Mouse (Mus musculus): ENCODE measurements around the gene B430306N03Rik. TPM values are rescaled to one million over a fixed set of nuclear protein-coding genes. Genes with fewer than 3 reads are reported as not detected.

Gene B430306N03Rik
- polyA plus RNA-seq, 1 experiment from 2014 or later = 0.49 TPM

- no peak for ATAC-seq (ENCODE audit: low FRiP score, low TSS enrichment)
- Histone ChIP-seq H3K27ac (ENCODE audit: low read depth, low read length) (no peak overlapping the region), H3K36me3 (ENCODE audit: control insufficient read depth, insufficient read depth, low read length) (no peaks in the 10 kb centered on the region), H3K4me3 (ENCODE audit: low read length) (no peak overlapping the region), H3K4me2 (replicated peaks; ENCODE audit: low read depth, low read length) (no peak overlapping the region), H3K9ac (ENCODE audit: low read depth, low read length) (no peak overlapping the region), H3K27me3 (ENCODE audit: control insufficient read depth, insufficient read depth, low read length) (no peaks in the 10 kb centered on the region), H3K9me3 (ENCODE audit: control insufficient read depth, low read length) (no peaks in the 10 kb centered on the region), H3K4me1 (ENCODE audit: control insufficient read depth, insufficient read depth, low read length) (no peaks in the 10 kb centered on the region)
- WGBS = 87% methylated on average over 8 of the region's 8 CpGs
Observed at GRCm38 (mm10) chr17:48362966-48363365, 47.0 kb downstream of the B430306N03Rik start.

GRCm38 (mm10) chr17:48363421-48363965, 47.6 kb downstream of the B430306N03Rik start:
- no peak for ATAC-seq (ENCODE audit: low FRiP score, low TSS enrichment)
- no peak overlapping the region for H3K27ac ChIP-seq (ENCODE audit: low read depth, low read length)
- H3K9me3 ChIP-seq (ENCODE audit: control insufficient read depth, low read length) = no peaks in the 10 kb centered on the region
- no peaks in the 10 kb centered on the region for H3K4me1 ChIP-seq (ENCODE audit: control insufficient read depth, insufficient read depth, low read length)
- H3K27me3 ChIP-seq (ENCODE audit: control insufficient read depth, insufficient read depth, low read length) = no peaks in the 10 kb centered on the region
- no peak overlapping the region for H3K9ac ChIP-seq (ENCODE audit: low read depth, low read length)
- no peak overlapping the region for H3K4me2 ChIP-seq (replicated peaks; ENCODE audit: low read depth, low read length)
- WGBS = 70% methylated on average over 6 of the region's 6 CpGs
- H3K4me3 ChIP-seq (ENCODE audit: low read length) = no peak overlapping the region
- H3K36me3 ChIP-seq (ENCODE audit: control insufficient read depth, insufficient read depth, low read length) = no peaks in the 10 kb centered on the region

GRCm38 (mm10) chr17:48365511-48366155, 49.7 kb downstream of the B430306N03Rik start:
- Histone ChIP-seq H3K4me3 (ENCODE audit: low read length) (no peak overlapping the region), H3K27ac (ENCODE audit: low read depth, low read length) (no peak overlapping the region), H3K27me3 (ENCODE audit: control insufficient read depth, insufficient read depth, low read length) (no peaks in the 10 kb centered on the region), H3K9me3 (ENCODE audit: control insufficient read depth, low read length) (no peaks in the 10 kb centered on the region), H3K36me3 (ENCODE audit: control insufficient read depth, insufficient read depth, low read length) (no peaks in the 10 kb centered on the region), H3K4me2 (replicated peaks; ENCODE audit: low read depth, low read length) (no peak overlapping the region), H3K9ac (ENCODE audit: low read depth, low read length) (no peak overlapping the region), H3K4me1 (ENCODE audit: control insufficient read depth, insufficient read depth, low read length) (no peaks in the 10 kb centered on the region)
- ATAC-seq (ENCODE audit: low FRiP score, low TSS enrichment) = no peak
- WGBS = 82% methylated on average over 9 of the region's 9 CpGs

- no peak overlapping the region for H3K4me2 ChIP-seq (replicated peaks; ENCODE audit: low read depth, low read length)
- no peaks in the 10 kb centered on the region for H3K4me1 ChIP-seq (ENCODE audit: control insufficient read depth, insufficient read depth, low read length)
- H3K9me3 ChIP-seq (ENCODE audit: control insufficient read depth, low read length) = no peaks in the 10 kb centered on the region
- no peak overlapping the region for H3K9ac ChIP-seq (ENCODE audit: low read depth, low read length)
- H3K4me3 ChIP-seq (ENCODE audit: low read length) = no peak overlapping the region
- no peak for ATAC-seq (ENCODE audit: low FRiP score, low TSS enrichment)
- 77% methylated on average over 5 of the region's 5 CpGs for WGBS
- H3K27me3 ChIP-seq (ENCODE audit: control insufficient read depth, insufficient read depth, low read length) = no peaks in the 10 kb centered on the region
- H3K36me3 ChIP-seq (ENCODE audit: control insufficient read depth, insufficient read depth, low read length) = no peaks in the 10 kb centered on the region
- H3K27ac ChIP-seq (ENCODE audit: low read depth, low read length) = no peak overlapping the region
Observed at GRCm38 (mm10) chr17:48366806-48367205, 50.9 kb downstream of the B430306N03Rik start.

GRCm38 (mm10) chr17:48371621-48372020, 55.7 kb downstream of the B430306N03Rik start:
- Histone ChIP-seq H3K9me3 (ENCODE audit: control insufficient read depth, low read length) (no peaks in the 10 kb centered on the region), H3K4me3 (ENCODE audit: low read length) (no peak overlapping the region), H3K27me3 (ENCODE audit: control insufficient read depth, insufficient read depth, low read length) (no peaks in the 10 kb centered on the region), H3K4me1 (ENCODE audit: control insufficient read depth, insufficient read depth, low read length) (no peaks in the 10 kb centered on the region), H3K36me3 (ENCODE audit: control insufficient read depth, insufficient read depth, low read length) (no peaks in the 10 kb centered on the region), H3K27ac (ENCODE audit: low read depth, low read length) (no peak overlapping the region), H3K9ac (ENCODE audit: low read depth, low read length) (no peak overlapping the region), H3K4me2 (replicated peaks; ENCODE audit: low read depth, low read length) (no peak overlapping the region)
- no peak for ATAC-seq (ENCODE audit: low FRiP score, low TSS enrichment)

GRCm38 (mm10) chr17:48372987-48373386, 57.0 kb downstream of the B430306N03Rik start:
- H3K4me3 ChIP-seq (ENCODE audit: low read length) = no peak overlapping the region
- H3K27me3 ChIP-seq (ENCODE audit: control insufficient read depth, insufficient read depth, low read length) = no peaks in the 10 kb centered on the region
- H3K4me2 ChIP-seq (replicated peaks; ENCODE audit: low read depth, low read length) = no peak overlapping the region
- no peaks in the 10 kb centered on the region for H3K36me3 ChIP-seq (ENCODE audit: control insufficient read depth, insufficient read depth, low read length)
- WGBS = 68% methylated on average over 8 of the region's 8 CpGs
- no peak overlapping the region for H3K27ac ChIP-seq (ENCODE audit: low read depth, low read length)
- H3K9me3 ChIP-seq (ENCODE audit: control insufficient read depth, low read length) = no peaks in the 10 kb centered on the region
- H3K4me1 ChIP-seq (ENCODE audit: control insufficient read depth, insufficient read depth, low read length) = no peaks in the 10 kb centered on the region
- no peak overlapping the region for H3K9ac ChIP-seq (ENCODE audit: low read depth, low read length)
- no peak for ATAC-seq (ENCODE audit: low FRiP score, low TSS enrichment)

- Histone ChIP-seq H3K27ac (ENCODE audit: low read depth, low read length) (no peak overlapping the region), H3K27me3 (ENCODE audit: control insufficient read depth, insufficient read depth, low read length) (no peaks in the 10 kb centered on the region), H3K9ac (ENCODE audit: low read depth, low read length) (no peak overlapping the region), H3K9me3 (ENCODE audit: control insufficient read depth, low read length) (no peaks in the 10 kb centered on the region), H3K4me1 (ENCODE audit: control insufficient read depth, insufficient read depth, low read length) (no peaks in the 10 kb centered on the region), H3K4me3 (ENCODE audit: low read length) (no peak overlapping the region), H3K36me3 (ENCODE audit: control insufficient read depth, insufficient read depth, low read length) (no peaks in the 10 kb centered on the region), H3K4me2 (replicated peaks; ENCODE audit: low read depth, low read length) (no peak overlapping the region)
- ATAC-seq (ENCODE audit: low FRiP score, low TSS enrichment) = no peak
- 81% methylated on average over 1 of the region's 1 CpGs for WGBS
Observed at GRCm38 (mm10) chr17:48376102-48376501, 60.2 kb downstream of the B430306N03Rik start.

Other genes starting within 250 kb of the B430306N03Rik start
- not detected in 2 replicates for gene 1700067P10Rik, start 226.8 kb upstream of the B430306N03Rik start, polyA plus RNA-seq (2014; fragmentation: Nextera tagmentation; extraction: Ambion mirVana)
- not detected in 2 replicates for gene 9830107B12Rik, start 169.9 kb upstream of the B430306N03Rik start, polyA plus RNA-seq (2014; fragmentation: Nextera tagmentation; extraction: Ambion mirVana)
- gene A530064D06Rik, start 148.9 kb upstream of the B430306N03Rik start, polyA plus RNA-seq (2014; fragmentation: Nextera tagmentation; extraction: Ambion mirVana) = not detected in 2 replicates
- gene Trem1, start 83.4 kb upstream of the B430306N03Rik start, polyA plus RNA-seq (2014; fragmentation: Nextera tagmentation; extraction: Ambion mirVana) = not detected in 2 replicates
- gene Trem3, start 68.4 kb upstream of the B430306N03Rik start, polyA plus RNA-seq (2014; fragmentation: Nextera tagmentation; extraction: Ambion mirVana) = not detected in 2 replicates
- 0.19 and 0.43 TPM in 2 replicates for gene Treml4, start 51.8 kb upstream of the B430306N03Rik start, polyA plus RNA-seq (2014; fragmentation: Nextera tagmentation; extraction: Ambion mirVana)
- gene Treml2, start 16.6 kb upstream of the B430306N03Rik start, polyA plus RNA-seq (2014; fragmentation: Nextera tagmentation; extraction: Ambion mirVana) = 0.16 TPM in 1 of 2 replicates, not detected in the other
- gene Trem2, start 30.3 kb downstream of the B430306N03Rik start, polyA plus RNA-seq (2014; fragmentation: Nextera tagmentation; extraction: Ambion mirVana) = 2.0 and 2.8 TPM in 2 replicates
- gene Treml1, start 43.8 kb downstream of the B430306N03Rik start, polyA plus RNA-seq (2014; fragmentation: Nextera tagmentation; extraction: Ambion mirVana) = 0.67 and 0.76 TPM in 2 replicates
- gene Nfya, start 93.8 kb downstream of the B430306N03Rik start, polyA plus RNA-seq (2014; fragmentation: Nextera tagmentation; extraction: Ambion mirVana) = 16.4 and 26.7 TPM in 2 replicates
- 82.5 and 101 TPM in 2 replicates for gene Oard1, start 93.9 kb downstream of the B430306N03Rik start, polyA plus RNA-seq (2014; fragmentation: Nextera tagmentation; extraction: Ambion mirVana)
- gene Apobec2, start 116.8 kb downstream of the B430306N03Rik start, polyA plus RNA-seq (2014; fragmentation: Nextera tagmentation; extraction: Ambion mirVana) = 0.69 and 0.89 TPM in 2 replicates
- 1.9 TPM in 2 replicates for gene Tspo2, start 135.4 kb downstream of the B430306N03Rik start, polyA plus RNA-seq (2014; fragmentation: Nextera tagmentation; extraction: Ambion mirVana)
- 3.5 and 4.7 TPM in 2 replicates for gene Unc5cl, start 138.8 kb downstream of the B430306N03Rik start, polyA plus RNA-seq (2014; fragmentation: Nextera tagmentation; extraction: Ambion mirVana)